Mouse (Mus musculus): Measurements from ENCODE around the gene Gm3448. TPM values are rescaled to one million over a fixed set of nuclear protein-coding genes. Genes with fewer than 3 reads are reported as not detected.

Gm3448 gene
- polyA plus RNA-seq (2012; rRNA removed), result 4.3 and 5.3 TPM in 2 replicates

DNA sequence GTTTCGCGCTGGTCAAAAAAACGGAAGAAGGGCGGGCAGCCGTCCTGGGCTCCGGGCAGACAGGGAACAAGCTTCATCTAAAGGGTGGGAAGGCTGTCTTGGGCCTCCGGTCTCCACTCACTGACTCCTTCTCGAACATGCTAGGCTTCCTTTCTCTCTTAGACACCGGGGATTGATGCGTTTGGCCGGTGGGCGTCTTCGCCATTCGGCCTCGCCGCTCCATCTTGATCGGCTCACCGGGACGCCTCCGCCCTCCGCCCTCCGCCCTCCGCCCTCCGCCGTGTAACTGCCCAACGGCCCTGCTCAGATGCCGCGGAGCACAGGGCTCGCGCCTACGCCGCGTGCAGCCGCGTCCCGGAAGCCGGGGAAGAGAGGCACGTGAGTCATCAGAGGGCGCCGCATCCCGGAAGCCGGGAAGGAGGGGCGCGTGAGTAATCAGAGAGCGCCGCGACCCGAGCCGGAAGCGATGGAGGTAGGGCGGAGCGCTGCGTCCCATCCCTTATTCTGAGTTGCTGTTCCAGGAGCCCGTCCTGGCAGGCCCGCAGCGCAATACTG is at the start of gene Gm3448, which contains the start of the genes Ermard and Tcte3:
TSS of gene Gm3448 (minus strand) at position 363 of the 555 bp plus-strand sequence.
TSS of gene Ermard (plus strand) at position 34 of the 555 bp plus-strand sequence.
TSS of gene Tcte3 (minus strand) at position 314 of the 555 bp plus-strand sequence.

DNA sequence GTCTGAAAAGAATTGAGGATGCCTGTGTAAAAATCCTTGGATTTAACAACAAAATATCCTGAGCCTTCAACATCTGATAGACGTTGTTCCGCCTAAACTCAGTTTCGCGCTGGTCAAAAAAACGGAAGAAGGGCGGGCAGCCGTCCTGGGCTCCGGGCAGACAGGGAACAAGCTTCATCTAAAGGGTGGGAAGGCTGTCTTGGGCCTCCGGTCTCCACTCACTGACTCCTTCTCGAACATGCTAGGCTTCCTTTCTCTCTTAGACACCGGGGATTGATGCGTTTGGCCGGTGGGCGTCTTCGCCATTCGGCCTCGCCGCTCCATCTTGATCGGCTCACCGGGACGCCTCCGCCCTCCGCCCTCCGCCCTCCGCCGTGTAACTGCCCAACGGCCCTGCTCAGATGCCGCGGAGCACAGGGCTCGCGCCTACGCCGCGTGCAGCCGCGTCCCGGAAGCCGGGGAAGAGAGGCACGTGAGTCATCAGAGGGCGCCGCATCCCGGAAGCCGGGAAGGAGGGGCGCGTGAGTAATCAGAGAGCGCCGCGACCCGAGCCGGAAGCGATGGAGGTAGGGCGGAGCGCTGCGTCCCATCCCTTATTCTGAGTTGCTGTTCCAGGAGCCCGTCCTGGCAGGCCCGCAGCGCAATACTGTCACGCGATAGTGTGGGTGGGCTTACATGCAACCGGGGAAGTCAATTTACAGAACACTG is 31.5 kb downstream of the Gm3448 start, which contains the start of gene Gm3435:
TSS of gene Gm3435 (plus strand) at position 471 of the 708 bp plus-strand sequence.

DNA sequence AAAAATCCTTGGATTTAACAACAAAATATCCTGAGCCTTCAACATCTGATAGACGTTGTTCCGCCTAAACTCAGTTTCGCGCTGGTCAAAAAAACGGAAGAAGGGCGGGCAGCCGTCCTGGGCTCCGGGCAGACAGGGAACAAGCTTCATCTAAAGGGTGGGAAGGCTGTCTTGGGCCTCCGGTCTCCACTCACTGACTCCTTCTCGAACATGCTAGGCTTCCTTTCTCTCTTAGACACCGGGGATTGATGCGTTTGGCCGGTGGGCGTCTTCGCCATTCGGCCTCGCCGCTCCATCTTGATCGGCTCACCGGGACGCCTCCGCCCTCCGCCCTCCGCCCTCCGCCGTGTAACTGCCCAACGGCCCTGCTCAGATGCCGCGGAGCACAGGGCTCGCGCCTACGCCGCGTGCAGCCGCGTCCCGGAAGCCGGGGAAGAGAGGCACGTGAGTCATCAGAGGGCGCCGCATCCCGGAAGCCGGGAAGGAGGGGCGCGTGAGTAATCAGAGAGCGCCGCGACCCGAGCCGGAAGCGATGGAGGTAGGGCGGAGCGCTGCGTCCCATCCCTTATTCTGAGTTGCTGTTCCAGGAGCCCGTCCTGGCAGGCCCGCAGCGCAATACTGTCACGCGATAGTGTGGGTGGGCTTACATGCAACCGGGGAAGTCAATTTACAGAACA is 62.8 kb downstream of the Gm3448 start, which contains the start of the genes 9030025P20Rik and Gm3417:
TSS of gene 9030025P20Rik (plus strand) at position 107 of the 677 bp plus-strand sequence.
TSS of gene Gm3417 (minus strand) at position 429 of the 677 bp plus-strand sequence.

DNA sequence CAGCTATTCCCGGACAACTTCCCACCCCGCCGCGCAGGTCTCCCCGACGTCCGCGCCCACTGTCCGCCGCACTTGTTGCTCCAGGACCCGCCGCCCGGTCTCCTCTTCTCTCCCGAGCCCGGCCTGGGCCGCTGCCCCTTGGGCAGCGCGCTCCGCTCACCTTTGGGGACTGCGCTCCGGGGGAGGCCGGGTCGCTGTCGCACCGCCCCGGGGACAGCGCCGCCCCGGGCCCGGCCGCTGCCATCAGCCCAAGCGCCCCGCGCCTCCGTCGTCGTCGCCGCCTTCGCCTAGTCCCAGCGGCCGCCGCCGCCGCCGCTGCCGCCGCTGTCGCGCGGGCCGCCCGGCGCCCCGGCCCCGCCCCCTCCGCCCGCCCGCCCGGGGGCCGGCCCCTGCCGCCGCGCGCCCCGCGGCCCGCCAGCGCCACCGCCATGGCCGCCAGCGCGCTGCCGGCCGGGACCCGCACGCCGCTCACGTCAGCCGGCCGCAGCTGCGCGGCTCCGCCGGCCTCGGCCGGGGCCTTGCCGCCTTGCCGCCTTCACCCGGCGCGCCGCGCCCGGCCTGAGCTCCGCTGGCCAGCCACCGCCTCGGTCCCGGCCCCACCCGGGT is 80.3 kb downstream of the Gm3448 start, which contains the start of gene Phf10:
TSS of gene Phf10 (minus strand) at position 323 of the 606 bp plus-strand sequence.

Other genes starting within 250 kb of the Gm3448 start
- 3.3 and 5.9 TPM in 2 replicates for gene Wdr27, start 98.4 kb downstream of the Gm3448 start, polyA plus RNA-seq (2012; rRNA removed)
- 21.5 and 23.2 TPM in 2 replicates for gene 1600012H06Rik, start 98.4 kb downstream of the Gm3448 start, polyA plus RNA-seq (2012; rRNA removed)
- gene Phf10, start 80.3 kb downstream of the Gm3448 start, polyA plus RNA-seq (2012; rRNA removed), result 75.5 and 78.7 TPM in 2 replicates
- 20.8 TPM in 2 replicates for gene 9030025P20Rik, start 63.1 kb downstream of the Gm3448 start, polyA plus RNA-seq (2012; rRNA removed)
- 0.20 and 0.35 TPM in 2 replicates for gene Gm3417, start 62.7 kb downstream of the Gm3448 start, polyA plus RNA-seq (2012; rRNA removed)
- gene Gm3435, start 31.4 kb downstream of the Gm3448 start, polyA plus RNA-seq (2012; rRNA removed), result 7.7 and 8.2 TPM in 2 replicates
- 97.0 and 100 TPM in 2 replicates for gene Ermard, start 329 bp downstream of the Gm3448 start, polyA plus RNA-seq (2012; rRNA removed)
- 0.23 TPM in 1 of 2 replicates, not detected in the other for gene Tcte3, start within 50 bp of the Gm3448 start, polyA plus RNA-seq (2012; rRNA removed)

Measured in central nervous system, embryonic 14 days (tissue).